Mouse (Mus musculus) olfactory bulb, adult 2 months (tissue): ENCODE data around the gene Nepro.

Experiments used
- CTCF ChIP-seq: fragments of 200-500 bp; IDR thresholded peaks from 2 replicates; pipeline ENCODE4 v1.5.1; 2012; ENCODE audit warnings: low read depth, mild to moderate bottlenecking, low read length, moderate library complexity; ENCODE audit not compliant: insufficient read depth
- POLR2A ChIP-seq: fragments of 200-500 bp; IDR thresholded peaks from 2 replicates; pipeline ENCODE4 v1.6.1; 2012; ENCODE audit warnings: mild to moderate bottlenecking, low read depth, low read length, moderate library complexity; ENCODE audit not compliant: insufficient read depth

DNA sequence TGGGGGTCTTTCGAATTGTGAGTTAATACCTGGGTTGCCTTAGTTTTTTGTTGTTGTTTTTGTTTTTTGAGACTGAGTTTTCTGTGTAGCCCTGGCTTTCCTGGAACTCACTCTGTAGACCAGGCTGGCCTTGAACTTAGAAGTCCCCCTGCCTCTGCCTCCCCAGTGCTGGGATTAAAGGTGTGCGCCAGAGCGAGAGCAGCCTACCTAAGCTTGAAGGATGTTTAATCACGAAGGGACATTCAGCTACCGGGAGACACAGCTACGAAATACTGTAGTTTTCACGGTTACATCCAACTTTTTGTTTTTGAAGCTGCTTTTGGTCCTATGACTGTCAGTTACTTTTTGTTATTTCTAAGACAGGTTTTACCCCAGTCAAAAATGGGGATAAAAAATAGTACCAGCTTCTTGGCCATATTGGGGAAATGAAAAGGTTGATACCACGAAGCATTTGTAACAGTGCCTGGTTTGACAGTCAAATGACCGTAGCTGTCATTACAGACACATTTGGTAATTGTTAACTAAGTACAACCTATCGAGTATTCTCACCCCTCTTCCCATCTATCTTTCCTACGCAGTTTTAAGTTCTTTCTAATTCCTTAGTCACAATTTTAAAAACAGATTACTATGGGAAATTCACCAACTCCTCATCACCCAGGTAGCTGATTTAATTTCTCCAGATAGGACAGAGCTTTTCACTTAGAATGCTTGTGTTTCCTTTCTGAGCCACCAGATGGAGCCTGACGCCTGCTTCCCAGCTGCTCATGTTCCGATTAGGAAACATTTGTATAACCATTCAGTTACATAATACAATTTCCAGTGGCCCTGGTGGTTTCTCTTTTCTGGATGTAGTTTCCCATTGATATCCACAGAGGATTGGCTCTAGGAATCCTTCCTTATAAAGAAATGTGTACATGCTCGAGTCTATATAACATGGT is 1.5 kb downstream of the Nepro start:
- TF ChIP-seq POLR2A = no peak
- no peak for TF ChIP-seq CTCF
